Mouse (Mus musculus) heart, postnatal 4 days (tissue): ENCODE measurements around the gene Skap1. TPM values are rescaled to one million over a fixed set of nuclear protein-coding genes. Genes with fewer than 3 reads are reported as not detected.
A peak's percentile ranks its signal among the peaks of the same experiment; 100 is the strongest.

ENCODE experiments used
- DNase-seq: peaks from one replicate; pipeline ENCODE4 v3.0.0; 2021
- total RNA-seq, 2 experiments: library from RNA; stranded (reverse); gene quantifications; 2 replicates each; pipeline ENCODE4 v1.2.3; 2021

The Skap1 gene
- total RNA-seq, result under 1 TPM in 1 of 2 experiments, not detected in 1; 0.29 TPM

DNA sequence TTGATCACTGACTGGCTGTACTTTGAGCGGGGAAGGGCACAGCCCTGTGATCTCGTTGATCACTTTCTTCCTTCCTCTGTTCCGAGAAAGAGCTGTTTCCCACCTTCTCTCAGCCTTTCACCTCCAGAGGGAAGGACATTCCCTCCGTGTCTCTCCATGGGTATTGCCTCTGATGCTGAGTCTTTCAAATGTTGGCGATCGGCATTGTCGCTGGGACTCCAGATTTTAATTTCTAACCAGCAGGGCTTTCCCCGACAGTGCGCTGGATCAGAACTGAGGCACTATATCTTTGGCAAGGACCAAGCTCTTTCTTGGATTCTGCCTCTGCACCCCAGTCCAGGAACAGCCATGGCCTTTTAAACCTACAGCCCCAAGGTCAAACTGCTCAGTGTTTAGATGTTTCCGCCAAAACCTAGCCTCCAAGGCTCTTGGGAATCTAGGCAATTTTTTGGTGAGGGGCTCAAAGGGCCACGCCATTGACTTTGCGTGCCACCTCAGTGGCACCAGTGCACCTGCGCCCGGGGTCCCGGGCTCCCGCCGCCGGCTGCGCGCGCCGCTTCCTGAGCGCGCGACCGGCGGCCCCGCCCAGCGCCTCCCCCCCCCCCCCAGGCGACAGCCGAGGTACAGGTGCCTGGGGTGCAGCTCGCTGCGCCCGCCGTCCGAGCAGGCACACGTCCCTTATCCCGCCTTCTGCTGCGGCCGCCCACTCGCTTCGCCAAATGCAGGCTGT, at the start of gene Skap1:
TSS of gene Skap1 (plus strand) at position 608 of the 730 bp plus-strand sequence.
- no peak for DNase-seq

DNA sequence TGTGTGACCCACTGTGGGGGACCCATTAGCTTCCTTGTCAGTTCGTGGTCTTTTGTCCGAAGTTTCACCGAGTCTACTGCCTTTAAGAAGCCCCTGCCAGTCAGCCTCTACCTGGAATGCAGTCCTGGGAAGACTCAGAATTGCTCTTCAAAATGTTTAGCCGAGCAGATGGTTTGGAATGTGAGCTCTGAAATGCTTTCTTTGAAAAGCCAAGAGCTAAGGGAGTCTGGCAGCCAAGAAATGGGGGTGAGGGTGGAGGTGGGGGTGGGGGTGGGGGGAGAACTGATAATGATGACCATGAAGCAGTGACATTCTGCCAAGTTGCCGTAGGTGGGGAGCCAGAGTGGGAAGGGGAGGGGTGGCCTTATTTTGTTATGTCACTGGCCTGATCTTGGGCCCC, 43.3 kb upstream of the Skap1 start:
- no peak for DNase-seq

DNA sequence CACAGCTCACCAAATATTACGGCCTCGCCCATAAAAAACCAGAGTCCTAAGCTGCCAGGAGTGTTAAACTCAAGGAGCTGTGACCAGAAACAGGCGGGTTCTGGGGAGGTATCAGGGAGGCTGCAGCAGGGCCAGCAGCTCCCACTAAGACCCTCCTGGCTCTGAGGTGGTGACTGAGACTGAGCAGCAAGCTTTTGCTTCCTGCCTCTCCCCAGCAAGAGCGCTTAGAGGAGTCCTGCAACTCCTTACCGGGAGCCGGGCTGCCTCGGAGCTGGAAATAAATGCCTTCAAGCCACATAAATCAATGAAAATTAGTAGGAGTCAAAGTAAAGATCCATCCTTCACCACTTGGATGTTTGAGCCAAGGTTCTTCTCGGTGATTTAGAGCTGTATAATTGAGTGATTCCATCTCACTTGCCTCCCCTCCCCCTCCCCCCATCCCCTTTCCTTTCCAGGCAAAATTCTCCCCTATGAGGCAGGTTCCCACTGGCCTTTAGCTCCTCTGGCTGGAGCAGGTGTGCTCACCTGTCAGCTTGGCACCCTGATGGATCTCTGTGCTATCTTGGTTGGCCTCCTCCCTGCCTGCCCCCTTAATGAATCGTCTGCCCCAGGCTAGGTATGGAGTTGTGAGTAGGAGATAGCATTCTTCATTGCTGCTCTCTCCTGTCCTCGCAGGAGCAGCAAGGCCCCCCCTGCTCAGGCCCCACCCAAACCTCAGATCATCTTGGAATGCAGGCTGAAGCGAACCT, 42.7 kb upstream of the Skap1 start:
- no peak for DNase-seq

DNA sequence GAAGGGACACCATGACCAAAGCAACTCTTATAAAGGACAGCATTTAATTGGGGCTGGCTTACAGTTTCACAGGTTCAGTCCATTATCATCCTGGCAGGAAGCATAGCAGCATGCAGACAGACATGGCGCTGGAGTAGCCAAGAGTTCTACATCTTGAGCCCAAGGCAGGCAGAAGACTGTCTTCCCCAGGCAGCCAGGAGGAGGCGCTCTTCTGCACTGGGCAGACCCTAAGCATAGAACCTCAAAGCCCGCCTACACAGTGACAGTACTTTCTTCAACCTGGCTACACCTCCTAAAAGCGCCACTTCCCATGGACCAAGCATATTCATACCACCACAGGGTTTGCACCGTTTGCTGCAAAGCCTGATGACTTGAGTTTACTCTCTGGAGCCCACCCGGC, 39.2 kb upstream of the Skap1 start:
- DNase-seq, result no peak

DNA sequence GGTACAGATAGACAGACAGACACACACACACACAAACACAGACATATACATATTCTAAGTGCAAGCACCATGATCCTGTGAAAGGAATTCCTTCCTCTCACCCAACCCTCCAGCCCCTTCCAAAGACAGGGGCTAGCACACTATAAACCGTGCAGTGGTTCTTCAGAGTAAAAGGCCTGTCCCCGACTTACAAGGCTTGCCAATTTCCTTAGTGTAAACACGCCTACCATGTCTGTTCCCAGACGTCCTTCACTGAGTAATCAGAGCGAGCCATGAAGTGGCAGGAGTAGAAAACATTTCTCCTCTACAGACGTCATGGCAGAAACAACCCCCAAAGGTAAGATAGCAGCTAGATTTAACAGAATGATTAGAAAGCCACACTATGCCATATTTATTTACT, 38.2 kb upstream of the Skap1 start:
- DNase-seq, result no peak

DNA sequence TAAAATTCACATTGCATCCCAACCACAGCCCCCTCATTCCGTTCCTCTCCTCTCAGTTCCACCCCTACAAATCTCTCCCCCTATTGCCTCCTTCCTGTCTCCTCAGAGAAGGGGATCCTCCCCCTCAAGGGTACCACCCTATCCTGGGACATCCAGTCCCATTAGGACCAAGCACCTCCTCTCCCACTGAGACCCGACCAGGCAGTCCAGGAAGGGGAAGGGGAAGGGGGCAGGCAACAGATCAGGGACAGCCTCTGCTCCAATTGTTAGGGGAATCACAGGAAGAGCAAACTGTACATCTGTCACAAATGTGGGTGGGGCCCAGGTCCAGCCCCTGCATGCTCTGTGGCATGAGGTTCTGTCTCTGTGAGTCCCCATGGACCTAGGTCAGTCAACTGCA, 37.6 kb upstream of the Skap1 start:
- DNase-seq, result no peak

DNA sequence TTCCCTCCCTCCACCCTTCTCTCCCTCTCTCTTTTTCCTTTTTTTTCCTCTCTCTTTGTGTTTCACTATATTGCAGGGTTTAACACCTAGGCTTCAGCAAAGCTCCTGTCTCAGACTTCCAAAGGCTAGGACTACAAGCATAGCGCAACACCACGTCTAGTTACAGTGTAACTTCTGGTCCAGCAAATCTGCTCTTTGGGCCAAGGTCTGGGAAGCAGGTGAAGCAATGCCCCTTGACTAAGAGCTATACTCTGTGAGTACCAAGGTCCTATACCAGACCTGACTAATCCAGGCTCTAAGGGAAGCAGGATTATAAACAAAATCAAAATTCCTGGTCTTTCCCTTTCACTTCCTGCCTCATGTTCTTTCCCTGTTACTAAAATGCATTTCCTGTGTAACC, 35.3 kb upstream of the Skap1 start:
- DNase-seq, result no peak

DNA sequence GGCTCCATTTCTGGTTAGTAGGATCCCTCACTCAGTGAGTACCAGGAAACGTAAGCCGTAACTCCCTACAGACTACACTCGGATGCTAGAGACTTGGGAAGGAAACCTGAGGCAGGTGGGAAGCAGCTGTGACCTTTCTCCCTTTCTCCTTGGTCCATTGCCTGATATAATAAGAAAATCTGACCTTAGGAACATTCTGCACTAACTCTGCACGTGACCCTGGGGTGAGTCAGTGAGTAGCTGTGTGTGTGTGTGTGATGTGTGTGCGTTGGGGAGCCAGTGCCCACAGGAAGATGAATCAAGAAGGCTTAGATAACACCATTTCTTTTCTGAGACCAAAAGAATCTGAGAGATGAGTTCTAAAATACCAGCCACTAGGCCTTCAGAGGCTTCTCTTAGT, 34.5 kb upstream of the Skap1 start:
- DNase-seq, result no peak

DNA sequence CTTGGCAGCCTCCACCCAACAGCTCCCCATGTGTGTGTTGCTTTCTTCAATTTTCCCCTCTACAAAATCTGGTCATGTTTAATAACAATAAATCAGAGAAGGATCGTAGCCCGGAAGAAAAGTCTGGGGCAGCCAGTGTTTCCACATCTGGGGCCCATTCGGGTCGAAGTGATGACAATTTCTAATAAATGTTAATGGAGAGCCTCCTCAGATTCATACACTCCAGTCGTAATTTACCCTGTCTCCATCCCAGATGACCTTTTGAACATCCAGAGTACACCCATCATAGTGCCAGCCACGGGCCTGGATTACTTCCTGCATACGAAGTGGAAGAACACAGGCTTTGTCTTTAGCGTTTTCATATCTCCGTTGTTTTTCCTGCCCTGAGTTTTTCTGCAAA, 32.5 kb upstream of the Skap1 start:
- DNase-seq, result no peak

DNA sequence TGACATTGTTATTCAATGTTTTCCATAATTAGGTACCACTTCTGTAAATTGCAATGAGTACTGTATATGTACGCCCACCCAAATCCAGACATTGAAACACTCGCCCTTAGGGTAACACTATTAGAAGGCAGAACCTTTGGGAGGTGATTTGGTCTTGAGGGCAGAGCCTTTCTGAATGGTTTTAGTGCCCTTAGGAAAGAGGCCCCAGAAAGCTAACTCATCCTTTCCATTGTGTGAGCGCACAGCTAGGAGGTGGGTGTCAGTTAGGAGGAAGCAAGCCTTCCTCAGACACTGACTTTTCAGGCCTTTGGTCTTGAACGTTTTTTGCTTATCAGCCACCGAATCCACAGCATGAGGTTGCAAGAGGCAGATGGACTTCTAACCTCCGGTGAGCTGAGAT, 29.5 kb upstream of the Skap1 start:
- no peak for DNase-seq

DNA sequence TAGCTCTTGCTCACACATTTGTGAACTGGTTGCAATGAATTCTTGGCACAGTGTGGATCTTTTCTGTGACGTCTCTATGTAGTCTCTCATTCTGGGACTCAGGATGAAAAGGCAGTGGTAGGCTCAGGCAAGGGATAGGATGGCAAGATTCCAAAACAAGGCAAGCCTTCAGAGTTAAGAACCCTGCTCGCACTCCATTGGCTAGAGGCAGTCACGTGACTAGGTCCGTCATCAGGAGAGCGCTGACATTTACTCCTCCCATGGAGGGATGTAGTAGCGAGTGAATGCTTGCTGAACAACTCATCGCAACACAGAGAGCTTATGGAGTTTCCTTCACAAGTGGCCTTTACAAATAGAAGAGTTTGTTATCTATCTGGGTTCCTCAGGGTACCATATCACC, 27.9 kb upstream of the Skap1 start:
- DNase-seq, result no peak

DNA sequence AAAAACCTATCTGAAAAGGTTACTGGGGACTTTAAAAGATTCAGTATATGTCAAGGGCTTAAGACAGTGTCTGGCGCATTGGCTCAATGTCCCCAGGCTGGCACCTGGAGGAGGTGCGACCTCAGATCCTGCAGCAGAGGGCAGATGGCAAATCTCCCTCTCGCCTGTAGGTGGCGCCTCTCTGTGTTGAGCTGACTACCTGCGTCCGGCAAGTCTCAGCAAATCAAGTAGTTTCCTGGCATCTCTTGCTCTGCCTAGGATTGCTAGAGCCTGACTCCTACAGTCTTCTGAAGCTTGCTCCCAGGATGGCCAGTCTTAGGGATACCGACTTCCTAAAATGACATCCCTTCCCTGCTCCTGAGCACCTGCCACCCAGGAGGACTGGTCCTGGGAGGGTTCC, 25.6 kb upstream of the Skap1 start:
- DNase-seq, result peak; percentile 65

DNA sequence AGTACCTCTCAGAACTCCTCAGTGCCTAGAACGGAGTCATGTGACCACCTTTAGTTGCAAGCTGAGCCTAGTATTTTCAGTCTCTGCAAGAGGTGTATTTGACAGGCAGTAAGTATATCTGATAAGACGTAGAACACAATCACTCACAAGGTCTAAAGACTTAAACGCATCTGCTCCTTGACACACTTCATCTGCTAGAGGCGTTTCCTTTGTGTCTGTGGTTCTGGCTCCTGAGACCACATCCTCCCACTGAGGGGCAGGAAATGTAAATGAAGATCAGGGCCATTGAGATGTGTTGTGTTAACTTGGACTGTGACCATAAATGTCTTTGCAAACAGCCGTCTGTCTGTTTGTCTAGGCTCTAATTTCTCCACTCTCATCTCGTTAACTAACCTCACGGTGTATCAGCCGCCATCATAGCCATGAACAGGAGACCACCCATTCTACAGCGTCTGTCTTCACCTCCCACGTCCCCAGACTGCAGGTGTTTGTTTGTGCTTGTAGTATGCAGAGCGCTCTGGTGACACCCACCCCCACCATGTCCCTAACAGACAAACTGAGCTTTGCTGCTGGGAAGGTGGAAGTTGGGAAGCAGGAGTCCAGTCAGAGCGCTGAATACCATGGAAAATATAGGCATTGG, 22.7 kb upstream of the Skap1 start:
- DNase-seq, result no peak

DNA sequence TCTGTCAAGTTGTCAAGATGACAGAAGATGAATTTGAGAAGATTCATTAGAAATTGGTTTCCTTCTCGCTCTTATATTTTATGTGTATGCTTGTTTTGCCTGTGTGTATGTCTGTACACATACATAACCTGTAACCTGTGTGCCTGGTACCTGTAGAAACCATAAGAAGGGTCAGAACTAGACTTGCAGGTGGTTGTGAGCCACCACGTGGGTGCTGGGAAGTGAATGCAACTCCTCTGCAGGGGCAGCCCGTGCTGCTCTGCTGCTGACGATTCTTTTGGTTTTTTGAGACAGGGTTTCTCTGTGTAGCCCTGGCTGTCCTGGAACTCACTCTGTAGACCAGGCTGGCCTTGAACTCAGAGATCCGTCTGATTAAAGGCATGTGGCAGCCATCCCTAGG, 21.9 kb upstream of the Skap1 start:
- DNase-seq, result no peak

DNA sequence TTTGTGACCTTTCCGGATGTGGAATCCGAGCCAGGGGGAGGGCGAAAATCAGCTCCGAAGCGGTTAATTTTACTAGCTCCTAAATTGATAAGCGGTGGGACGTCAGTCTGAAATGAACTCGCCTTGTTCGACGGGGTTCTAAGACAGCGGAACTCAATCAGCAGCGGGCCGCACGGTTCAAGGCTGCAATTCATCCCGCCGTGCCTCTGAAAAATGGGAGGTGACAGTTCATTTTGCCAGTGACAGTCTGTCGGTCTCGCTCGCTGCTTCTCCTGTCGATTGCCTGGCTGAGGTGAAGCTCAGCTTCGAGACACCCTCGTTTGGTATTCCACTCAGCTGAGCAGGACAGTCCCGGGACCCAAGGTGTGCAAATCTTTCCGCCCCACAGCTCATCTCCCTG, 16.5 kb upstream of the Skap1 start:
- no peak for DNase-seq

DNA sequence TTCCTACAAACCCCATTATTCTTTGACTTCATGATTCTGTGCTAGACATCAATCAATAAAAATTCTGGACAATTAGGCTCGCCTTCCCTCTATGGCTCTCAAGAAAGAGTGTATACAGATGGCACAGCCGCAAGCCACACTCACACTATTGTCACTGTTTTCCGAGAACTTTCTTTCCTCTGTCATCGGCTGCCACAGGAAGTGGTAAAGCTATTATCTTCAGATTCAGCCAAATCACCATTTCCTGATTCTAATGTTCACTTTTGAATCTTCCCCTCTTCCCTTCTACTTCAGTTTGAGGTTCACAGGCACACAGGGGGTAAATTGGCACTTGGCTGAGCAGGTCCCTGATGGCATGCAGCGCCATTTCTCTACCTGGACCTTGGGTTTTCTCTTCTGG, 9.3 kb upstream of the Skap1 start:
- no peak for DNase-seq

DNA sequence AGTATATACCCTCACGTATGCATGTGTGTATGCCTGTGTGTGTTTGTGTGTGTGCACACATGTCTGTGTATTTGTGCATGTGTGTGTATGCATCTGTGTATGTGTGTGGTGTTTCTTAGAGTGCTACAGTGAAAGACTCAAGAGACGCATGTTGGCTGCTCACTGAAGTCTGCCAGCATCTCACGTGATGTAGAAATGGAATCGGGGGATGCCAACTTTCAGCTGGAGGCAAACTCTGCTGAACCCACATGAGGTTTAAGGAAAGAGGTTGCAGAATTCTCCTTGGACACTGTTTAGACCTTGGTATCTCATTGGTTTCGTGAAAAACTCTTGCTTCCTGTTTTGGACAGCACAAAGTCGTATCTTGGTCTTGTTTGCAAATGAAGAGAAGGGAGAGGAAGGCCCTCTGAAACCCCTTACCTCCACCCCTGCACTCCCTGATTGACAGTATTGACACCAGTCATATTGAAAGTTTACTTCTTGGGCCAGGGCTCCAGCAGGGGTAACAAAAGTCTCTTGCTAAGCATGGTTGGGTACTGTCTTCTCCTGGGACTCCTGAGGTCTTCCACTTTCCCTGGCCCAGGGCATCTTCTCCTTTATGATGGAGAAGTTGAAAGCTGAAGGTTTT, 8.6 kb upstream of the Skap1 start:
- DNase-seq, result no peak

DNA sequence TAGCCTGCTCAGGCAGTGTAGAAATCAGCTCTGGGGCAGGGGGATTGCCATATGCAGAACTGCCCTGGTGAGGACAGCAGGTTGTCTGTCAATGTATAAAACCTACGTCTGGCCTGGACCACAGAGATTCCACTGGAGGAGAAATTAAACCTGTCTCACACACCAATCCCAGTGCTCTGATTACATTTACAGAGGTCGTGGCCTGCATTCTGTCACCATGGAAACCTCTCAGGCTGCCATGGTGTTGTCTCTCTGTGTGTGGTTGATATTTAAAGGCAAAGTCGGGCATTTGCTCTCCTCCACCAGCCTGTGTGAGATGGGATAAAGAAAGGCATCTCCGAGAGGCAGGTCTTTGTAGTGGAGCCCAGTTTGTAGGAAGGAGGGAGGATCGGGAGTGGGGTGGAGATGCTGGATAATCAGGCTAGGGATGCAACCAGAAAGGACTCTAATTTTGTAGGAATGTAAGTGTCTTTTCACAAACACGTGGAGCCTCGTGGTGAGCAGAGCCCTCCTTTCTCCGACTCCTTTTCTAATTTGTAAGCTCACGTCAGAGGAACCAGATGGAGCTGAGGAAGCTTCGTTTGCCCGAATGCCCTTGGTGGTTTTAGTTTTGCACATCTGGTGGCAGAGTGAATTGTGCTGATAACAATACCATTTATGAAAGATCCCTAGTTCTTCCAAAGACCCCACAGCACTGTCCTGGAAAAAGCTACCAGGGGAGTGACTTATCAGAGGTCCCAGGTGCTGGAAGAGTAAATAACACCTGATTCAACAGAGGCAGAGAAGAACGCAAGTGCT, 7.7 kb upstream of the Skap1 start:
- DNase-seq, result no peak

DNA sequence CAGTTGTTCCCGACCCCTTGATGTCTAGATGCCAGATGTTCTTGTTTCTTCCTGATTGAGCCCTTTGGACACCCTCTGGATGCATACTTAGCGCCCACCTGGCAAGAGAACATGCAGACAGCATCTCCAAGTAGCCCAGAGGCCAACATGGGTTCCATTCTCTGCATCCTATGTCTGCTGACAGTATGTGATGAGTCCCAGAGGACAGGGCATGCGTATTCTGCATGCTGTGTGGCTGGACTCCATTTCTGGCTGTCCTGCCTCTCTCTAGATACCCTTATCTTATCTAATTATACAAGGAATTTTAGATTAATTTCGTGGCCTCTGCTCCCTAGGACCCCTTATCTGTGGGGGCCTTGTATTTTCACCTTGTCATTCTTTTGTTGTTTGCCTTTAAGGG, 2.6 kb upstream of the Skap1 start:
- DNase-seq, result no peak

DNA sequence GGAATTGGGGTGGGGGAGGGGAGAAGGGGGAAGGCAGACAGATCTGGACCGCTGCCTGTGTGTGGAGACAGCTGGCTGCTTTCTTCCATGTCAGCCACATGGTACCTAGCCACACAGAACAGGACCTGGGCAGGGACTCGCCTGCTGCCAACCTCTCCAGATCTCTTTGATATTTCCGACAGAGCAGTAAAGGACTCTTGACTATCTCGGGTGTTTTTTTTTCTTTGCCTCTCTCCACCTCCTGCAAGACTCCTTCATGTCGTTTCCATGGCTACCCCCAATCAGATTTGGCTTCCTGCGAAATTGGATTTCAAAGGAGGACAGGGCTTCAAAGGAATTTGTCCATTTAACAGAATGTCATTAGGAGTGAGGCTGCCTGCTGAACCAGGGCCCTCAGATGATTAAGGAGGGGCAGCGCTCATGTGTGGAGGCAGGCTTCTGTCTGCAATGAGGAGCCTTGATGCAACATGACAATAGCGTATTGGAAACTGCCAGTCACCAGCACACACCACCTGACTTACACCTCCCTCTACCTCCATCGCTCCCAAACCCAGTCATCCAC, 2.1 kb upstream of the Skap1 start:
- no peak for DNase-seq

DNA sequence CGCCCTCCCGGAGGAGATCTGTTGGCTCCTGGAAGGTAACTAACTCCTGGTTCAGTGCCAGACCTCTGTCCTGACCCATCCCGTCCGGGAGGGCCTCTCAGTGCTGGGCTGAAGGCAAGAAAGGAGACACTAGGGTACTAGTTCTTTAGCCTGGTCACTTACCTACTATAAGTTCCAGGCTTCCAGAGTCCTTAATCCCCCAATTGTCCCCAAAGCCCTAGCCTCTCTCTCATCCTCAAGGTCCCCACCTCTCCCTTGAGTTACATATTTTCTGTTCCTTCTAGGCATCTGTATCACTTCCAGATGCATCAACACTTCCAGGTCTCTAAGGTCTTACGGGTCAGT, 295 bp downstream of the Skap1 start:
- DNase-seq, result no peak

DNA sequence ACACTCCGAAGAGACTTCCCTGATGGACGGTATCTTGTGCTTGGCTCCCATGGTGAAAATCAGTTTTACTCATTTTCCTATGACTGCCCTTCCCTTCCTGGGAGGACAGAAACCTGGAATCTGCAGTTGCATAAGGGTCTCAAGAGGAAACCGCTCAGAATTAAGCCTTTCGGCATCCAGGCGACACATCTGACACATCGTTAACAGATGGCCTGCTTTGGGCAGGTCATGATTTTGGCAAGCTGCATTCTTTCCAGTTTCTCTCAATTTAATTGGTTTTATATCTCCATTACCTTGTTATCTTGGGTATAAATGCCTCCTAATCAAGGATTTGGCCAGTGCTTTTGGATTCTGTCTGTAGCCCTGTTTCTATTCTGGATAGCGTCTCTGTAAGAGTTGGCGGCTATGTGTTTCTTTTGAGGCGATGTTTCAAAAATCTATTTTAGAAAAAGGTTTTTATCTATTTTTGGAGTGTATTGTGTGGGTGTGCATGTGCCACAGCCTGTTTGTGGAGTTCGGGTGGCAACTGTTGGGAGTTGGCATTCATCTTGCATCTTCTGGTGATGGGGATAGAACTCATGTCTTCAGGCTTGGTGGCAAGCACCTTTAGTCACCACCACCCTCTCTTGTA, 1.1 kb downstream of the Skap1 start:
- DNase-seq, result no peak
